In genomic region chr14:122684250-122684649, GRCm38 (mm10) we compare ENCODE assay signal across 11 mouse cellular contexts.
DNase-seq lines count a peak whose midpoint lies in the region; ATAC-seq and TF ChIP-seq lines count a peak whose summit lies in the region.
"Had no signal": no experiment of that assay in that cellular context is flagged by ENCODE, and none has a peak within 500 bp of the region (broad histone marks: within the 10 kb centered on the region; RNA-seq: fewer than 3 reads in every experiment).

No protein-coding gene starts in this region.

- peak; percentile 46; the same call in 1 of the 2 replicates for ATAC-seq in forebrain, embryonic 14.5 days
- peak; percentile 80 for ATAC-seq in midbrain, embryonic 15.5 days (replicated peaks)
- no peak for ATAC-seq in intestine, embryonic 16.5 days
- ATAC-seq: activated CD4-positive, CD25-positive, alpha-beta regulatory T cell, adult 4 months had no signal

- peak; percentile 27 for DNase-seq in MN1 (ENCODE audit: low spot score)
- DNase-seq in cerebellum, adult 11 months, result peak; percentile 37
- DNase-seq in forebrain, embryonic 14.5 days (ENCODE audit: low spot score), result no peak
- no peak for DNase-seq in embryo, embryonic 9.5 days (ENCODE audit: extremely low spot score)
- DNase-seq in lung, adult 2 months, result no peak
- DNase-seq: kidney, postnatal 4 days; right cerebral cortex, postnatal 4 days had no signal

- no peak overlapping the region for H3K9ac ChIP-seq in forebrain, embryonic 14.5 days (ENCODE audit: low read length)
- H3K9ac ChIP-seq in midbrain, embryonic 15.5 days, result no peak overlapping the region
- H3K9ac ChIP-seq in intestine, embryonic 16.5 days (ENCODE audit: low read depth, low read length), result no peak overlapping the region
- H3K9ac ChIP-seq: limb, embryonic 13.5 days had no signal

- no peaks in the 10 kb centered on the region for H3K27me3 ChIP-seq in forebrain, embryonic 14.5 days (replicated peaks; ENCODE audit: control insufficient read depth, insufficient read depth, low read length)
- no peaks in the 10 kb centered on the region for H3K27me3 ChIP-seq in midbrain, embryonic 15.5 days (replicated peaks)
- H3K27me3 ChIP-seq in intestine, embryonic 16.5 days (replicated peaks; ENCODE audit: control insufficient read depth, insufficient read depth, low read length), result no peaks in the 10 kb centered on the region
- H3K27me3 ChIP-seq: limb, embryonic 13.5 days had no signal

- TF ChIP-seq CTCF in lung, adult 2 months (IDR thresholded peaks at IDR 0.05; ENCODE audit: insufficient read depth, low read length), result no peak

- no peak overlapping the region for H3K27ac ChIP-seq in forebrain, embryonic 14.5 days (ENCODE audit: low read depth, low read length)
- no peak overlapping the region; the same call in 1 of the 2 replicates for H3K27ac ChIP-seq in midbrain, embryonic 15.5 days
- no peak overlapping the region for H3K27ac ChIP-seq in intestine, embryonic 16.5 days (ENCODE audit: low read length)
- H3K27ac ChIP-seq: limb, embryonic 13.5 days had no signal

- peaks cover 3% of the 10 kb centered on the region; the same call in 1 of the 2 replicates for H3K4me1 ChIP-seq in forebrain, embryonic 14.5 days (ENCODE audit: control insufficient read depth, insufficient read depth, low read length)
- H3K4me1 ChIP-seq in midbrain, embryonic 15.5 days, result peaks cover 11% of the 10 kb centered on the region
- no peaks in the 10 kb centered on the region for H3K4me1 ChIP-seq in lung, adult 2 months (ENCODE audit: control insufficient read depth, insufficient read depth, low read length)
- H3K4me1 ChIP-seq in intestine, embryonic 16.5 days (ENCODE audit: control insufficient read depth, insufficient read depth, low read length), result no peaks in the 10 kb centered on the region

- 65% methylated on average over 4 of the region's 4 CpGs for WGBS in forebrain, embryonic 14.5 days
- 59% methylated on average over 4 of the region's 4 CpGs for whole genome bisulfite sequencing in midbrain, embryonic 15.5 days
- 92% methylated on average over 4 of the region's 4 CpGs for WGBS in lung, adult 2 months
- WGBS in intestine, embryonic 16.5 days, result 78% methylated on average over 4 of the region's 4 CpGs

- H3K9me3 ChIP-seq in forebrain, embryonic 14.5 days (replicated peaks; ENCODE audit: control insufficient read depth, low read length), result no peaks in the 10 kb centered on the region
- no peaks in the 10 kb centered on the region for H3K9me3 ChIP-seq in midbrain, embryonic 15.5 days
- H3K9me3 ChIP-seq in intestine, embryonic 16.5 days (ENCODE audit: control insufficient read depth, low read length), result no peaks in the 10 kb centered on the region
- H3K9me3 ChIP-seq: limb, embryonic 13.5 days had no signal

- no peak for TF ChIP-seq POLR2A in lung, adult 2 months (IDR thresholded peaks at IDR 0.05; ENCODE audit: borderline replicate concordance, extremely low read depth, low read depth, low read length)

- no peaks in the 10 kb centered on the region for H3K36me3 ChIP-seq in forebrain, embryonic 14.5 days (ENCODE audit: control insufficient read depth, insufficient read depth, low read length)
- H3K36me3 ChIP-seq in midbrain, embryonic 15.5 days (replicated peaks), result no peaks in the 10 kb centered on the region
- H3K36me3 ChIP-seq in intestine, embryonic 16.5 days (ENCODE audit: control insufficient read depth, insufficient read depth, low read length), result no peaks in the 10 kb centered on the region
- H3K36me3 ChIP-seq: limb, embryonic 13.5 days had no signal

- H3K4me2 ChIP-seq in forebrain, embryonic 14.5 days (ENCODE audit: low read length), result no peak overlapping the region
- H3K4me2 ChIP-seq in midbrain, embryonic 15.5 days, result no peak overlapping the region
- no peak overlapping the region for H3K4me2 ChIP-seq in intestine, embryonic 16.5 days (ENCODE audit: low read depth, low read length)
- H3K4me2 ChIP-seq: limb, embryonic 13.5 days had no signal

- no peak overlapping the region for H3K4me3 ChIP-seq in forebrain, embryonic 14.5 days (ENCODE audit: low read depth, low read length)
- no peak overlapping the region for H3K4me3 ChIP-seq in midbrain, embryonic 15.5 days
- H3K4me3 ChIP-seq in lung, adult 2 months (replicated peaks; ENCODE audit: extremely low read depth, low read depth, low read length), result no peak overlapping the region
- H3K4me3 ChIP-seq in intestine, embryonic 16.5 days (ENCODE audit: low read length), result no peak overlapping the region
- H3K4me3 ChIP-seq: limb, embryonic 13.5 days had no signal

Comparison
In these comparisons a context has a peak if more than half of its experiments do, and no peak if none do; other contexts are left out.
1. DNase-seq: peak in MN1 (single experiment) and cerebellum, adult 11 months (single experiment); none in forebrain, embryonic 14.5 days (single experiment), embryo, embryonic 9.5 days (single experiment) and lung, adult 2 months (single experiment).